Mouse (Mus musculus) erythroblast, embryonic 14.5 days (primary cell): ENCODE data around the gene Ccdc92b.

Experiments used
- GATA1 ChIP-seq: IDR thresholded peaks from 2 replicates; pipeline ENCODE4 v1.6.1; 2012; ENCODE audit warnings: low read length, inconsistent platforms, mixed read lengths
- TAL1 ChIP-seq: IDR thresholded peaks from 3 replicates; pipeline ENCODE4 v1.6.1; 2012; ENCODE audit warnings: low read length, inconsistent platforms, mixed read lengths

DNA sequence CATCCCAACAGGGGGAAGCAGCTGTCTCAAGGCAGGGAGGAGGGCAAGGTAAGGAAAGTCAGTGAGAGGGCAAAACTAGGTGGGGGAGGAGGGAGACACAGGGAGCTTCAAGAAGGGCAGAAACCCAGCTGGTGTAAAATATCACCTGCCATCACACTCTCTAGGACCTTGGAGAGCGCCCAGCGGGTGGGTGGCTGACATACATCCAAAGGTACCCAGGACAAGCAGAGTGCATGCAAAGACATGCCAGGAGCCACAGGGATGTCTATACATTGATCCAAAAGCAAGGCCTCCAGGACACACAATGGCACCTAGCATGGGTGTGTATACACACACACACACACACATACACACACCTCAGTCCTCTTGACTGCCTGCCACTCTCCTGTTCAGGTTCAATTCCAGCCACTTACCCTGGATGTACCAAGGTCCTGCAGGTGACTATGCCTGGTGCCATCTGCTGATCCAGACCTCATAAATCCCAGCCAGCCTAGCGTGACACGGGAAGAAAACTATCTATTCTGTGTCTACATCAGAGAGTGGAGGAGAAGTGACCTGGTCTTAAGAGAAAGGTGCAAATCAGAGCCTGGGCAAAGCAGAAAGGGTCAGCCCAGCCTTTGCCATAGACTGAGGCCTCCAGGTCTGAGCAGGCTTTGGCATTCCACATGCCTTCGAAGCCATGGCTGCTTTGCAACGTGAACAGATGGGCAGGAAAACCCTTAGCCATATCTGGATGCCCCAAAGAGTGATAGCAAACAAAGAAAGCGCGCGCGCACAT lies 34.3 kb upstream of the Ccdc92b start:
- no peak for TF ChIP-seq TAL1
- TF ChIP-seq GATA1, result no peak
